Mouse (Mus musculus) spleen, adult 2 months (tissue): ENCODE data around the gene Zfp473. TPM values are rescaled to one million over a fixed set of nuclear protein-coding genes. Genes with fewer than 3 reads are reported as not detected.

Experiments
- DNase-seq, 2 experiments: peaks; one replicate each; pipeline versions ENCODE4 v3.0.0 to v3.0.0-alpha.2; 2012 to 2021; ENCODE audit warnings: low spot score in 2 of 2, low read depth in 1 of 2
- H3K27ac ChIP-seq: fragments of 200-500 bp; 2 replicates; pipeline ENCODE4 v1.5.1; 2012; ENCODE audit warnings: low read length, inconsistent platforms; ENCODE audit not compliant: insufficient read depth
- H3K27me3 ChIP-seq: fragments of 200-500 bp; 2 replicates; pipeline ENCODE4 v1.6.1; 2012; ENCODE audit warnings: mild to moderate bottlenecking, moderate library complexity, low read length, inconsistent platforms; ENCODE audit not compliant: control insufficient read depth, insufficient read depth
- H3K36me3 ChIP-seq: fragments of 200-500 bp; 2 replicates; pipeline ENCODE4 v1.6.1; 2012; ENCODE audit warnings: mild to moderate bottlenecking, low read length, inconsistent platforms; ENCODE audit not compliant: control insufficient read depth, insufficient read depth
- H3K4me1 ChIP-seq: fragments of 200-500 bp; 2 replicates; pipeline ENCODE4 v1.6.1; 2011; ENCODE audit warnings: inconsistent platforms; ENCODE audit not compliant: control insufficient read depth, insufficient read depth, insufficient read length
- H3K4me3 ChIP-seq: fragments of 200-500 bp; 2 replicates; pipeline ENCODE4 v1.5.1; 2011; ENCODE audit warnings: mild to moderate bottlenecking, inconsistent platforms; ENCODE audit not compliant: insufficient read depth, insufficient read length; ENCODE audit errors: extremely low read depth
- CTCF ChIP-seq: fragments of 200-500 bp; IDR thresholded peaks from 2 replicates; pipeline ENCODE4 v1.5.1; 2011; ENCODE audit warnings: mild to moderate bottlenecking, inconsistent platforms; ENCODE audit not compliant: insufficient read depth, insufficient read length, insufficient replicate concordance; ENCODE audit errors: extremely low read depth
- POLR2A ChIP-seq: fragments of 200-500 bp; IDR thresholded peaks from 2 replicates; pipeline ENCODE4 v1.6.1; 2011; ENCODE audit warnings: low read depth, low read length, inconsistent platforms
- WGBS: fragments of 180-500 bp; shearing (Covaris S2); methylation state at CpG from one replicate; pipeline ENCODE4 v1.1.7; 2018; 5-methylcytosine and 5-hydroxymethylcytosine counted together
- polyA plus RNA-seq: library from polyadenylated mRNA; depleted of rRNA; stranded (reverse); fragments of >200 nt; gene quantifications from 2 replicates; pipeline ENCODE4 v1.2.3, GENCODE M21; 2012

Zfp473 gene
- polyA plus RNA-seq, 1 experiment: 0.25 TPM

- DNase-seq: no peak
- Histone ChIP-seq H3K27me3 (no peaks in the 10 kb centered on the region), H3K4me1 (peaks cover 6% of the 10 kb centered on the region; the same call in 1 of the 2 replicates), H3K4me3 (no peak overlapping the region), H3K36me3 (no peaks in the 10 kb centered on the region), H3K27ac (no peak overlapping the region)
- WGBS: 84% methylated on average over 9 of the region's 9 CpGs
- TF ChIP-seq CTCF (no peak), POLR2A (no peak)
Measured at GRCm38 (mm10) chr7:44744270-44744669, 6.6 kb downstream of the Zfp473 start.

- no peaks in the 10 kb centered on the region for H3K36me3 ChIP-seq
- TF ChIP-seq CTCF (no peak), POLR2A (no peak)
- peak overlapping the region; percentile 55 for H3K27ac ChIP-seq
- H3K4me1 ChIP-seq: peaks cover 6% of the 10 kb centered on the region; the same call in 1 of the 2 replicates
- whole genome bisulfite sequencing: 52% methylated on average over 8 of the region's 8 CpGs
- H3K27me3 ChIP-seq: no peaks in the 10 kb centered on the region
- no peak for DNase-seq
- H3K4me3 ChIP-seq: no peak overlapping the region
Measured at GRCm38 (mm10) chr7:44741361-44741760, 9.5 kb downstream of the Zfp473 start.

- Histone ChIP-seq H3K27me3 (no peaks in the 10 kb centered on the region), H3K36me3 (no peaks in the 10 kb centered on the region), H3K4me3 (no peak overlapping the region), H3K27ac (no peak overlapping the region), H3K4me1 (no peaks in the 10 kb centered on the region)
- DNase-seq: no peak
- no peak for TF ChIP-seq CTCF
- no peak for TF ChIP-seq POLR2A
- 90% methylated on average over 9 of the region's 9 CpGs for WGBS
Measured at GRCm38 (mm10) chr7:44733723-44734122, 17.1 kb downstream of the Zfp473 start.

- DNase-seq: no peak
- 89% methylated on average over 11 of the region's 11 CpGs for WGBS
- no peak overlapping the region for H3K27ac ChIP-seq
Measured at GRCm38 (mm10) chr7:44728082-44728975, 22.5 kb downstream of the Zfp473 start.

GRCm38 (mm10) chr7:44727151-44727550 is 23.7 kb downstream of the Zfp473 start:
- 75% methylated on average over 5 of the region's 5 CpGs for WGBS
- Histone ChIP-seq H3K36me3 (no peaks in the 10 kb centered on the region), H3K4me1 (no peaks in the 10 kb centered on the region; the same call in 1 of the 2 replicates), H3K27ac (peak overlapping the region; percentile 77; the same call in 1 of the 2 replicates), H3K4me3 (no peak overlapping the region), H3K27me3 (no peaks in the 10 kb centered on the region)
- DNase-seq: no peak
- no peak for TF ChIP-seq CTCF
- TF ChIP-seq POLR2A: no peak

More at GRCm38 (mm10) chr7:44728082-44728975, 22.5 kb downstream of the Zfp473 start:
- Histone ChIP-seq H3K4me3 (no peak overlapping the region), H3K27me3 (no peaks in the 10 kb centered on the region), H3K4me1 (no peaks in the 10 kb centered on the region; the same call in 1 of the 2 replicates), H3K36me3 (no peaks in the 10 kb centered on the region)
- no peak for TF ChIP-seq POLR2A
- no peak for TF ChIP-seq CTCF

GRCm38 (mm10) chr7:44726343-44726742 is 24.5 kb downstream of the Zfp473 start:
- H3K27me3 ChIP-seq: no peaks in the 10 kb centered on the region
- H3K36me3 ChIP-seq: no peaks in the 10 kb centered on the region
- DNase-seq: peak; percentile 23 to 69
- 37% methylated on average over 6 of the region's 6 CpGs for WGBS
- TF ChIP-seq CTCF (no peak), POLR2A (peak; percentile 6; the same call in 1 of the 2 replicates)
- no peaks in the 10 kb centered on the region; the same call in 1 of the 2 replicates for H3K4me1 ChIP-seq
- H3K4me3 ChIP-seq: no peak overlapping the region
- peak overlapping the region; percentile 77 for H3K27ac ChIP-seq
